In the genomic region with DNA sequence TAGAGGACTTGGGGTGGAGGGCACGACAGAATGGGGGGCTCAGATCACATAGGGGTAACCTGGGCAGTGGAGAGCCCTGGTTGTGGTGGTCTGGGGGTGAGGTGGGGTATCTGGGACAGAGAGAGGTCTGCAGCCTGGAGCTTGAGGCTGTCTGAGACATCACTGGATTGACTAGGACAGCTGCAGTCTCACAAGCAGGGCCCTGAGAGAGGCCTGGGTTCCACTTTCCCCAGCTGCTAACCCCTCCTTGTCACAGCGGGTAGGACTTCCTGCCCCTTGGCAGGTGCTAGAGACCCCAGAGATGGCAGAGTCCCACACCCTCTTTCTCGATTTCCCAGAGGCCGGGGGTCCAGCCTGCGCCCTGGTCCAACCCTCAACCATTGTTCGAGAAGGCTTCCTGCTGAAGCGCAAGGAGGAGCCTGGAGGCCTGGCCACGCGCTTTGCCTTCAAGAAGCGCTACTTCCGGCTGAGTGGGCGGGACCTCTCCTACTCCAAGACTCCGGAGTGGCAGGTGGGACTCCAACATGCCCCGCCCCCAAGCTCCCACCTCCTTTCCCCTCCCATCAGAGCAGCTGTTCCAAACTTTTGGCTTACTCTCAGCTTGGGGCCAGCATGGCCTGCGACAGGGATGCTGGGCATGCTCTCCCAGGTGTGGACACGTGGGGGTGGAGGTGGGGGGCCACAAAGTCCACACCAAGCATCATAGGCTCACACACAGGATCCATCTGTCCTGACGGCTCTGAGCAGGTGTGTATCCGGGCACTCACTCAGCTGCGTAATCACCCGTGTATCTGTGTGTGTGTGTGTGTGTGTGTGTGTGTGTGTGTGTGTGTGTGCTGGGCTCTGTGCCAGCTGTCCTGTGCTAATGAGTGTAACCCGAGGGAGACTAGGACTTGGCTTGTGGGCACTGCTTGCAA, we compare ENCODE assay signal across 9 mouse cellular contexts. TPM values are rescaled to one million over a fixed set of nuclear protein-coding genes. Genes with fewer than 3 reads are reported as not detected.
DNase-seq lines count a peak whose midpoint lies in the region.
"Had no signal": no experiment of that assay in that cellular context is flagged by ENCODE, and none has a peak within 500 bp of the region (broad histone marks: within the 10 kb centered on the region; RNA-seq: fewer than 3 reads in every experiment).

No protein-coding gene starts in this region.

- WGBS in hindbrain, embryonic 10.5 days, result 43% methylated on average over 21 of the region's 21 CpGs

- H3K27me3 ChIP-seq in hindbrain, embryonic 10.5 days (ENCODE audit: insufficient read depth, poor library complexity, severe bottlenecking), result peaks cover 11% of the 10 kb centered on the region; the same call in 1 of the 2 replicates

- no peak overlapping the region for H3K4me3 ChIP-seq in hindbrain, embryonic 10.5 days

- DNase-seq in gastrocnemius, postnatal 10 days, result peak; percentile 45
- DNase-seq in gastrocnemius, postnatal 25 days, result no peak
- DNase-seq in ES-CJ7 (ENCODE audit: low read depth, low spot score), result peak; percentile 93
- peak; percentile 42 for DNase-seq in hindbrain, embryonic 10.5 days (ENCODE audit: low spot score)
- peak; percentile 59 for DNase-seq in naive thymus-derived CD4-positive, alpha-beta T cell, adult 2 months (ENCODE audit: low read depth)
- no peak for DNase-seq in left cerebral cortex, adult 8-10 months (ENCODE audit: low spot score in 2 of 2)
- DNase-seq in layer of hippocampus, postnatal 10 days (ENCODE audit: low spot score in 2 of 2), result no peak
- DNase-seq in ovary, postnatal 36 days (ENCODE audit: low spot score), result no peak

- H3K27ac ChIP-seq in hindbrain, embryonic 10.5 days, result peak overlapping the region; percentile 24

- H3K4me1 ChIP-seq in hindbrain, embryonic 10.5 days (replicated peaks), result peaks cover 15% of the 10 kb centered on the region

- no peaks in the 10 kb centered on the region for H3K9me3 ChIP-seq in hindbrain, embryonic 10.5 days

- H3K36me3 ChIP-seq in hindbrain, embryonic 10.5 days, result no peaks in the 10 kb centered on the region

RNA-seq across cellular contexts. Expression of a gene that starts 25.9 kb away (rescaled TPM):
- total RNA-seq in gastrocnemius, postnatal 10 days (2021), result under 1 TPM in 1 of 2 experiments, not detected in 1; 0.23 TPM
- not detected for total RNA-seq in gastrocnemius, postnatal 25 days (2021)
- 0.13 and 0.15 TPM in 2 replicates for polyA plus RNA-seq in hindbrain, embryonic 10.5 days (2016; fragmentation: Nextera tagmentation; extraction: Ambion mirVana)
- 10 to 100 TPM; 68.8 to 89.5 (median 83.1) TPM for total RNA-seq in left cerebral cortex, adult 8-10 months (2022)
- 100 to 1,000 TPM in 1 of 2 experiments, 10 to 100 TPM in 1; 77.2 to 112 TPM for total RNA-seq in layer of hippocampus, postnatal 10 days (2021)

RNA-seq across cellular contexts. Expression of a gene that starts 37.2 kb away (rescaled TPM):
- 1 to 10 TPM; 1.2 to 1.4 TPM for total RNA-seq in gastrocnemius, postnatal 10 days (2021)
- under 1 TPM; 0.61 to 0.91 TPM for total RNA-seq in gastrocnemius, postnatal 25 days (2021)
- polyA plus RNA-seq in hindbrain, embryonic 10.5 days (2016; fragmentation: Nextera tagmentation; extraction: Ambion mirVana), result 1.7 and 5.8 TPM in 2 replicates
- 10 to 100 TPM; 64.7 to 71.7 (median 69.7) TPM for total RNA-seq in left cerebral cortex, adult 8-10 months (2022)
- 10 to 100 TPM; 87.6 to 93.3 TPM for total RNA-seq in layer of hippocampus, postnatal 10 days (2021)

RNA-seq across cellular contexts. Expression of a gene that starts 40.5 kb away (rescaled TPM):
- not detected for total RNA-seq in gastrocnemius, postnatal 10 days (2021)
- not detected for total RNA-seq in gastrocnemius, postnatal 25 days (2021)
- 0.85 TPM in 1 of 2 replicates, not detected in the other for polyA plus RNA-seq in hindbrain, embryonic 10.5 days (2016; fragmentation: Nextera tagmentation; extraction: Ambion mirVana)
- total RNA-seq in left cerebral cortex, adult 8-10 months (2022), result under 1 TPM in 2 of 4 experiments, not detected in 2; 0.55 to 0.58 TPM
- total RNA-seq in layer of hippocampus, postnatal 10 days (2021), result under 1 TPM; 0.76 to 0.80 TPM
- total RNA-seq: liver, adult 2 months had no signal
- polyA plus RNA-seq: liver, adult 2 months had no signal

Comparison
In these comparisons a context has a peak if more than half of its experiments do, and no peak if none do; other contexts are left out.
1. DNase-seq: peak in gastrocnemius, postnatal 10 days (single experiment), ES-CJ7 (single experiment), hindbrain, embryonic 10.5 days (single experiment) and naive thymus-derived CD4-positive, alpha-beta T cell, adult 2 months (single experiment); none in gastrocnemius, postnatal 25 days (single experiment), left cerebral cortex, adult 8-10 months (0 of 2), layer of hippocampus, postnatal 10 days (0 of 2) and ovary, postnatal 36 days (single experiment).
2. RNA of a gene that starts 25.9 kb away (total RNA-seq): 77.2 to 112 TPM in layer of hippocampus, postnatal 10 days and 68.8 to 89.5 TPM in left cerebral cortex, adult 8-10 months; 0.23 TPM in gastrocnemius, postnatal 10 days and not detected in gastrocnemius, postnatal 25 days; every median in the first group is over 10 times any median in the second.
3. RNA of a gene that starts 37.2 kb away (total RNA-seq): 87.6 to 93.3 TPM in layer of hippocampus, postnatal 10 days and 64.7 to 71.7 TPM in left cerebral cortex, adult 8-10 months; 1.2 to 1.4 TPM in gastrocnemius, postnatal 10 days and 0.61 to 0.91 TPM in gastrocnemius, postnatal 25 days; every median in the first group is over 10 times any median in the second.